Mouse (Mus musculus) embryo, embryonic 10.5 days (tissue): Measurements from ENCODE around the gene Bcar3.
"Not testable (repeated sequence)": the region's sequence is repeated elsewhere in the genome, so short reads cannot be mapped to it uniquely, and the experiment has no call there.

Source experiments
- DNase-seq: peaks from one replicate; pipeline ENCODE4 v3.0.0-alpha.2; 2015; ENCODE audit warnings: low spot score

Gene Bcar3

DNA sequence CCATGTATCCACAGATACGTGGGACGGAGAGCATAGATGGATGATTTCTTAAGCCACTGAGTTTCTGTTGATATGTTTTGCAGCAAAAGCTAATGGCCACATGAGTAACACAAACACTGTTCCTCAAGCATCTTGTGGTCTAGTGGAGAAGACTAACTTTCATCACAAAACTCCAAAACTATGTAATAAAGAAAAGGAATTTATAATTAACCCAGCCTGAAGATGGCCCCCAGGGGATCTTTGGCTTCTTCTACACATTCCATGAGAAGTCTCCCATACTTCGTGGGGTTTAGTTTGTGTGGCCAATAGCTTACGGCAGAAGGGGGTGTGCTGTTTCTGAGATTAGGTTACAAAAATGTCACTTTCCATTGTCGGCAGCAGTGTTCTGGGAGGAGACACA lies 92.5 kb downstream of the Bcar3 start:
- DNase-seq, result no peak

GRCm38 (mm10) chr3:122387771-122388170 lies 93.8 kb downstream of the Bcar3 start:
- no peak for DNase-seq

GRCm38 (mm10) chr3:122389972-122390371 lies 96.0 kb downstream of the Bcar3 start:
- DNase-seq, result no peak

DNA sequence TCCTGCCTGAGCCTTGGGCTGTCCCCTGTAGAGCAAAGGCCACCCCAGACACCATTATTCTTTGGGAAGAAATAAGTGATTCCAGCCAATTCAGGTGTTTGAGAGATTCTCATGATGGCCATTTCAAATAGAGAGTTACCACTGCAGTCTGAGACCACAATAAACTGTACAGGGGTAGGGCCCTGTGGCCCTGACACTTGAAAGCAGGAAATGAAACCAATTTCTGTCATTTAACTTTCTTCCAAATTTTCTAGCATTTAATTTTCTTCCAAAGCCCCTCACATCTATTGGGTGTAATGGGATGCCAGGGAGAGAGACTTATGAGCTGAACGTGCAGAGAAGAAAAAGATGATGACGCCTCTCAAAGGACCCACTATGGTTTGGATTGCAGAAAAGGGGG lies 97.2 kb downstream of the Bcar3 start:
- no peak for DNase-seq

GRCm38 (mm10) chr3:122391816-122392215 lies 97.9 kb downstream of the Bcar3 start:
- DNase-seq, result no peak

GRCm38 (mm10) chr3:122393411-122393810 lies 99.5 kb downstream of the Bcar3 start:
- not testable (repeated sequence) for DNase-seq

DNA sequence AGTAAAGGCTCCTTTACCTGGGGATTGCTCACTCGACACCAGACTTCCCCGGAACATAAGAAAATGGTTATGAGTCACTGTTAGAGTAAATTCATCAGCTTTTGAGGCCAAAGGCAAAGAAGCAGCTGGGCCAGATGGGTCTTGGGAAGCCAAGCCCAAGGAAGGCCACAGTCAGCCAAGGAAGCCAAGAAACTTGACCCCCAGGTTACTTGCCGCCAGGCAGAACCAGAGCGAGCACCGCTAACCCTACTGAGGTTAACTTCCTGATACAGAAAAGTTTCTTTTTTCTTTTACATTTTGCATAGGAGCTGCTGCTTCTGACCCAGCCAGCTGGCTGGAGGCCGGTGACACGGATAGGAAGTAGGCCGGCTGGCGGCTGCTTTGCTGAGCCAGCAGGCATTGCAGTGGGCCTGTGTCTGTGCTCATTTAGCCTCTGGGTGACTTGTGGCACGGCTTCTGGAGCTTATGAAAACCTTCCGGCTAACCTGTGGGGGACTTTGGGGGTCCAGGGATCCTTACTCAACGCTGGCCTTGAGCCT lies 100.0 kb downstream of the Bcar3 start:
- DNase-seq, result no peak

DNA sequence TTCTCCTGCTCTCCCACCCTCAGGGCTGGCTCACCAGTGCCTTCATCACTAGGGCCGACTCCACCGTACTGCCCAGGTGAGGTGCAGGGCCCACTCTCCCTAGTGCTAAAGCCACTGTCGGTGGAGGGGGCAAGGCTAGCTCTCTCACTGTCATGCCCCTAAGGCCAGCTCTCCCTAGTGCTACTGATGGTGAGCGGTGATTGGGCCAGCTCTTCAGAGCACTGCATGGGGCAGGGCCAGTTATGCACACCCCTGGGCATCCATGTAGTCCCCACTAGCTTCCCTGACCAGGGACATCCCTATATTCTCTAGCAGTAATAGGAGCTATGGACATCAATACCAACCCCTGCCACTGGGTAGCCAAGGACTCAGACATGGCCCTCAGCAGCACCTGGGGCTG lies 103.0 kb downstream of the Bcar3 start:
- no peak for DNase-seq

- no peak for DNase-seq
Measured at GRCm38 (mm10) chr3:122397401-122397800, 103.5 kb downstream of the Bcar3 start.

- no peak for DNase-seq
Measured at GRCm38 (mm10) chr3:122401011-122401410, 107.1 kb downstream of the Bcar3 start.

- DNase-seq, result no peak
Measured at GRCm38 (mm10) chr3:122402143-122402542, 108.2 kb downstream of the Bcar3 start.

DNA sequence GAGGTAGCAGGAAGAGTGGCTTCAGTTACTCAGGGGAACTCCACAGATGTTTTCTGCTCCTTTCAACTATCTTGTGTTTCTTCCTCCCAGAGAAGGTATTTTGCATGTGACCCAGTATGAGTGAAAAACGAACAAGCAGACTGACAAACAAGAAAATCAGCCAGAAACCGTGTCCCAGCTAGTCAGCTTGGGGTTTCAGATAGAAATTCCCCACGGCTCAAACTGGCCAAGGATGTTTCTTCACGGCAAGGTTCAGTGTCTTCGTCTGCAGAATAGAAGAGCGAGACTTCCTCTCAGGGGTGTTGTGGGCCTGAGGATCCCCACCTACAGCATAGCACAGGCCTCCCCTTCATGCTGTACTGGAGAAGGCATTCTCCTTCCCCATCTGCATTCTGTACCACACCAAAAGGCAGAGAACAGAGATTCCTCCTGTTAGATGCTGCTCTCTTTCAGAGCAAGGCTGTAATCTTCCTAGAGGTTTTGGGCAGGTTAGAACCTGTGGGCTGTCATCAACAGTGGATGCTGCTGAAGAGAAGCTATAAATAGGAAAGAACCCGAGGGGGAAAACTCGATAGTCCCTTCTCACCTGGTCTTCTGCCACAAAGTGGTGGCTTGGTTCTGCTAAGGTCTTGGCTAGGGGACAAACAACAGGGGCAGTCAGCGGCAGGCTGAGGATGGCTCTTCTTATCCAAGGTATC lies 110.1 kb downstream of the Bcar3 start:
- DNase-seq, result no peak

DNA sequence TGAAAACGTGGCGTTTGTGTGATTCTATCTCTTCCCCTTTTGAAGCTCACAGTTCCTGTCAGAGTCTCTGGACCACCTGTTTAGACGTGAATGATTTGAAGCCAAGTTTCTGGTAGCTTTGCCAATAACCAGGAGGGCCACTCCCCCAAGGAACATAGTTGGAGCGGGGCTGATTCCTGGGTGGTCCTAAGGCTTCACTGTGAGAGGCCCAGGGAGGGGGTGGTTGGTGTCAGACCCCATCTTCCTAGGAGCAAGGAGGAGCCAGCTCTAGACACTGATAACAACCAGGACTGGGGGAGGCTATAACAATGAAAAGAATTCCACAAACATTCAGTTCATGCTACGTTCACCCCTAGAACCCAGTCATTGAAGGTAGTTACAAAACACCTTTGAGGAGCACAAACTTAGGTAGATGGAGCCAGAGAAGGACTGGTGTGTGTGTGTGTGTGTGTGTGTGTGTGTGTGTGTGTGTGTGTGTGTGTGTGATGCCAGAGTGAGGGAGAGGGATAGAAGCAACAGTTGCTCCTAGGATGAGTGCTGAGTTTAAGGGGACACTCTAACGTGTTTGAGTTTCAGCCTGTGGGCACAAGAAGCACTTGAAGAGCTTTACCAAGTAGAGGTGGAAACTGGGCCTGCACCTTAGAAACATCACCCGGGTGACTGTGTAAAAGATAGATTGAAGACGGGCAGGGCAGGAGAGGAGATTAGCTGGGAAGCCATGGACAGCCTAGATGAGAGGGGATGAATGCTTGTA lies 111.4 kb downstream of the Bcar3 start:
- DNase-seq, result no peak

DNA sequence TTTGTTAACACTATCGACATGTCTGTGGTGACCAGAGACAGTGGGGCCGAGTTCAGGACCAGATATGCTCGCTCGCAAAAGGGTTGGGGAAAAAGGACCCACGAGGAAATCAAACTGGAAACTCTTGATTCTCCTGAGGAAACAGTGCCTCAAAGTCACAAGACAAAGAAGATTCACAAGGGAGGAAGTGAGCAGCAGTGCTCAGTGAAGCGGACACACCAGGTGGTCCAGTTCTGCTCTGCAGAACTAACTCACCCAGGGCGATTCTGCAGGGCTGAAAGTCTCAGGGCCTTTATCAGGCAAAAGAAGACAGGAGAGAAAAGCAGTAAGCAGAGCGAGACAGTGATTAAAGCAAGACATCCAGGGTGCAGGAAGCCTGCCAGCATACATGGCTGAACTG lies 112.5 kb downstream of the Bcar3 start:
- DNase-seq, result no peak

GRCm38 (mm10) chr3:122407757-122408156 lies 113.8 kb downstream of the Bcar3 start:
- DNase-seq, result no peak

GRCm38 (mm10) chr3:122408798-122409311 lies 114.9 kb downstream of the Bcar3 start:
- no peak for DNase-seq

- DNase-seq, result no peak
Measured at GRCm38 (mm10) chr3:122411590-122411989, 117.7 kb downstream of the Bcar3 start.

DNA sequence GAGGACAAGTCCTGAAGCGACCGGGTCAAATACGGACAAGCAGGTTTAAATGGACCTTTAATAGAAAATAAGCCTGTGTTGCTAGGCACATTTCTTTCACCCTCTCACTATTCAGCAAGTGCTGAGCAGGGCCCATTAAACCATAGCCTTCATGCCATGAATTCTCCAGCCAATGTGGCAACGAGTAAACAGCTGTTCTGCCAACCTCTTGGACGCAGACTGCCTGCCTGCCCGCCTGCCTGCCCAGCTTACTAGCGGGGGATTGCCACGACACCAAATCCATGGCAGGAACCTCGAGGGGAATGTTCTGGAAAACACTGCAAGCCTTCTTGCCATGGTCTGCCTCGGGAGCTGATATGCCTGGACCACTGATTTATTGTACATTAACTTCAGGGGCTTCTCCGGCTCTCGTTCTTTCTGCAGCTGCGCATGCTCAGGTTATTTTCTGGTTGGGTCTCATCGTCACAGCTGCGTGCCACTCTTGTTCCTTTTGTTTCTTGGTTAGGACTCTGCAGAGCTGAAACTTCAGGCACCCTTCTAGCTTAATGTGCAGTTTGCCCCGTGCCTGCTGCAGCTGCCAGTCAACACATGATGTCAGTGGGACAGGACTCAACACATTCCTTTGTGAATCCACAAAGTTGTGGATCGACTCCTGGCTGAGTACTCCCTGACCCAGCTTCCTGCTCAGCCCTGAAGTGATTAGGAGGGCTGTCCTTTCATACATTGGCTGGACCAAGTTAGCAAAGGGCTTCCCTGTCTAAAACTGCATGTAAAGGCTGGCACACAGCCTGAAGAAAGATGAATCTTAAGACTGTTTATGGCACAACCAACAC lies 120.0 kb downstream of the Bcar3 start:
- no peak for DNase-seq

DNA sequence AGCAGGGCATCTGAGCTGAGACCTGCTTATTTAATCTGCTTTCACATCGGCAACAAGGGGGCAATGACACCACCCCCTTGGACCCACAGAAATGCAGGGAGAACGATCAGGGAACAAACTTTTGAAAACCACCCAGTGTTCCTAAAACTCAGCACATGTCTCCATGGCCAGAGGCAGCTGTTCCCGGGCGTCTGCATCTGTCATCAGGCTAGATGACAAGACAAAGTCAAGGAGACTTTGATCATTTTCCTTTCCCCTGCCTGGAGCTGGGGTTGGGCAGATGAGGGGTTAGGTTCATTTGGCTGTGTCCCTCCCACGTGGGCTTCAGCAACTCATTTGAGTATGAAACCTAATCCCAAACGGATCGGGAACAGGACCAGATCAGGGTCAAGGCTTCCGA lies 120.9 kb downstream of the Bcar3 start:
- no peak for DNase-seq

DNA sequence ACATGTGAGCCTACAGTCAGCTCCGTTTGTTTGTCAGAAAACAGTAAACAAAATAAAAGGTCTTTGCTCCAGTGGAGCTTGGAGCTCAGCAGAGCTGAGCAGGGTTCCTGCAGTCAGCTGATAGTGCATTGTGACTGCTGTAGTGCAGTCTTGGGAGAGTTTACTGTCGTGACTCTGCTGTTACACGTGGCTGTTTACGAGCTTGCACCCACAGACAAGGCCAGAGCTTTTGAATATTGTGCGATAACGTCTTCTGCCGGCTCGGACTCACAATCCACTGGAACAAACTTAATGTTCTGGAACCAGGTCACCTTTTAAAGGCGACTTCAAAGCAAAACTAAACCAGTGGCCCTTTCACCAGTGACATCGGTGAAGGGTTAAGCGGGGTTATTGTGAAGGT lies 123.5 kb downstream of the Bcar3 start:
- no peak for DNase-seq

GRCm38 (mm10) chr3:122418564-122419274 lies 124.8 kb downstream of the Bcar3 start:
- DNase-seq, result no peak
